Comparison of ENCODE assay signal across 11 mouse cellular contexts in genomic region chr2:173365441-173366166, GRCm38 (mm10).
DNase-seq lines count a peak whose midpoint lies in the region; ATAC-seq and TF ChIP-seq lines count a peak whose summit lies in the region.
"Had no signal": no experiment of that assay in that cellular context is flagged by ENCODE, and none has a peak within 500 bp of the region (broad histone marks: within the 10 kb centered on the region; RNA-seq: fewer than 3 reads in every experiment).

No protein-coding gene starts in this region.

- H3K9ac ChIP-seq in heart, embryonic 11.5 days (ENCODE audit: low read depth, low read length): no peak overlapping the region
- H3K9ac ChIP-seq in lung, embryonic 15.5 days: no peak overlapping the region
- H3K9ac ChIP-seq in hindbrain, postnatal 0 days (replicated peaks; ENCODE audit: low read length): peak overlapping the region; percentile 28; the same call in 1 of the 2 replicates
- H3K9ac ChIP-seq in neural tube, embryonic 15.5 days (replicated peaks): 0 out of 2 replicates have a peak overlapping the region, but pooled peaks have one; percentile 20
- H3K9ac ChIP-seq: liver, embryonic 12.5 days had no signal

- H3K27me3 ChIP-seq in heart, embryonic 11.5 days (ENCODE audit: control insufficient read depth, insufficient read depth, low read length): peaks cover 35% of the 10 kb centered on the region
- peaks cover 22% of the 10 kb centered on the region for H3K27me3 ChIP-seq in lung, embryonic 15.5 days
- no peaks in the 10 kb centered on the region for H3K27me3 ChIP-seq in hindbrain, postnatal 0 days (ENCODE audit: insufficient read depth, low read length)
- 0 out of 2 replicates have a peak, but pooled peaks cover 6% of the 10 kb centered on the region for H3K27me3 ChIP-seq in neural tube, embryonic 15.5 days (replicated peaks)

- H3K4me2 ChIP-seq in heart, embryonic 11.5 days: peak overlapping the region; percentile 57
- H3K4me2 ChIP-seq in lung, embryonic 15.5 days: peak overlapping the region; percentile 17
- peak overlapping the region; percentile 48 for H3K4me2 ChIP-seq in hindbrain, postnatal 0 days (ENCODE audit: low read depth, low read length)
- peak overlapping the region; percentile 53 for H3K4me2 ChIP-seq in neural tube, embryonic 15.5 days
- H3K4me2 ChIP-seq: liver, embryonic 12.5 days had no signal

- 10% methylated on average over 24 of the region's 24 CpGs for WGBS in heart, embryonic 11.5 days (ENCODE audit: insufficient replicate concordance)
- WGBS in lung, embryonic 15.5 days: 16% methylated on average over 24 of the region's 24 CpGs
- WGBS in hindbrain, postnatal 0 days: 11% methylated on average over 24 of the region's 24 CpGs
- WGBS in neural tube, embryonic 15.5 days: 6% methylated on average over 24 of the region's 24 CpGs

- no peak for DNase-seq in heart, postnatal 4 days
- no peak for DNase-seq in lung, postnatal 10 days
- peak; percentile 56 for DNase-seq in hindbrain, postnatal 0 days (ENCODE audit: low spot score)
- DNase-seq in layer of hippocampus, adult 18-20 months (ENCODE audit: low spot score in 2 of 2): no peak
- no peak for DNase-seq in cerebellum, postnatal 14 days
- DNase-seq: spleen, adult 18-20 months had no signal

- H3K4me3 ChIP-seq in heart, embryonic 11.5 days (ENCODE audit: low read depth, low read length): peak overlapping the region; percentile 30
- no peak overlapping the region for H3K4me3 ChIP-seq in lung, embryonic 15.5 days
- H3K4me3 ChIP-seq in hindbrain, postnatal 0 days (ENCODE audit: low read length): peak overlapping the region; percentile 20; the same call in 1 of the 2 replicates
- peak overlapping the region; percentile 14 for H3K4me3 ChIP-seq in neural tube, embryonic 15.5 days (replicated peaks)
- H3K4me3 ChIP-seq: liver, embryonic 12.5 days; myocyte had no signal

- H3K27ac ChIP-seq in heart, embryonic 11.5 days (ENCODE audit: low read depth, low read length): no peak overlapping the region
- no peak overlapping the region for H3K27ac ChIP-seq in lung, embryonic 15.5 days
- no peak overlapping the region for H3K27ac ChIP-seq in hindbrain, postnatal 0 days
- H3K27ac ChIP-seq in neural tube, embryonic 15.5 days (replicated peaks): peak overlapping the region; percentile 64
- H3K27ac ChIP-seq: liver, embryonic 12.5 days had no signal

- no peak for TF ChIP-seq CTCF in hindbrain, postnatal 0 days (IDR thresholded peaks at IDR 0.05; ENCODE audit: low read depth)

- no peaks in the 10 kb centered on the region for H3K9me3 ChIP-seq in heart, embryonic 11.5 days (replicated peaks; ENCODE audit: control insufficient read depth, low read length)
- no peaks in the 10 kb centered on the region for H3K9me3 ChIP-seq in lung, embryonic 15.5 days
- no peaks in the 10 kb centered on the region for H3K9me3 ChIP-seq in hindbrain, postnatal 0 days (ENCODE audit: low read length)
- H3K9me3 ChIP-seq in neural tube, embryonic 15.5 days (replicated peaks): no peaks in the 10 kb centered on the region
- H3K9me3 ChIP-seq: liver, embryonic 12.5 days had no signal

- no peak for ATAC-seq in heart, embryonic 11.5 days (replicated peaks; ENCODE audit: insufficient number of reproducible peaks, low FRiP score, low TSS enrichment)
- no peak for ATAC-seq in lung, embryonic 15.5 days (ENCODE audit: borderline replicate concordance, extremely low read depth, low FRiP score, low TSS enrichment)
- ATAC-seq in hindbrain, postnatal 0 days: no peak
- peak; percentile 51 for ATAC-seq in neural tube, embryonic 15.5 days (ENCODE audit: low FRiP score)
- ATAC-seq: liver, embryonic 12.5 days had no signal

- no peaks in the 10 kb centered on the region for H3K36me3 ChIP-seq in heart, embryonic 11.5 days (ENCODE audit: control insufficient read depth, insufficient read depth, low read length)
- H3K36me3 ChIP-seq in lung, embryonic 15.5 days: no peaks in the 10 kb centered on the region
- H3K36me3 ChIP-seq in hindbrain, postnatal 0 days (ENCODE audit: insufficient read depth, low read length): no peaks in the 10 kb centered on the region
- no peaks in the 10 kb centered on the region for H3K36me3 ChIP-seq in neural tube, embryonic 15.5 days
- H3K36me3 ChIP-seq: liver, embryonic 12.5 days had no signal

- no peaks in the 10 kb centered on the region; the same call in 1 of the 2 replicates for H3K4me1 ChIP-seq in heart, embryonic 11.5 days (ENCODE audit: control insufficient read depth, insufficient read depth, low read length)
- peaks cover 9% of the 10 kb centered on the region; the same call in 1 of the 2 replicates for H3K4me1 ChIP-seq in lung, embryonic 15.5 days
- peaks cover 7% of the 10 kb centered on the region; the same call in 1 of the 2 replicates for H3K4me1 ChIP-seq in hindbrain, postnatal 0 days (ENCODE audit: insufficient read depth, low read length)
- H3K4me1 ChIP-seq in neural tube, embryonic 15.5 days: peaks cover 25% of the 10 kb centered on the region
- H3K4me1 ChIP-seq: liver, embryonic 12.5 days had no signal

Comparison
In these comparisons a context has a peak if more than half of its experiments do, and no peak if none do; other contexts are left out.
1. H3K9ac ChIP-seq: peak in hindbrain, postnatal 0 days (single experiment) and neural tube, embryonic 15.5 days (single experiment); none in heart, embryonic 11.5 days (single experiment) and lung, embryonic 15.5 days (single experiment).
2. Peak in every context shown above with its lines, with median percentiles within 50 percentile points of each other: H3K4me2 ChIP-seq.